Mouse (Mus musculus): ENCODE measurements at regions not wholly inside any gene's neighbourhood (a gene's known extent, or its start where the extent isn't known, plus 50 kb on each side); places are given as distances from the start of the nearest gene placed in this dataset.

GRCm38 (mm10) chr6:107062886-107063565, 263.1 kb upstream of the Crbn start:
- TF ChIP-seq CTCF (IDR thresholded peaks at IDR 0.05; ENCODE audit: control insufficient read depth, insufficient read depth, insufficient read length) (no peak), CEBPB (IDR thresholded peaks at IDR 0.05; ENCODE audit: low read depth) (no peak), MYOG (IDR thresholded peaks at IDR 0.05; ENCODE audit: control insufficient read depth, extremely low read depth, insufficient read length) (no peak), MAX (IDR thresholded peaks at IDR 0.05) (no peak), FOSL1 (IDR thresholded peaks at IDR 0.05; ENCODE audit: insufficient read depth, low read length, poor library complexity, severe bottlenecking) (no peak), USF1 (IDR thresholded peaks at IDR 0.05; ENCODE audit: low read depth) (no peak), MYOD1 (IDR thresholded peaks at IDR 0.05; ENCODE audit: control insufficient read depth, insufficient read length, low read depth) (no peak)
- H3K36me3 ChIP-seq (ENCODE audit: control insufficient read depth, insufficient read depth) = no peaks in the 10 kb centered on the region
- H3K27me3 ChIP-seq (ENCODE audit: control insufficient read depth, insufficient read depth, insufficient read length) = no peaks in the 10 kb centered on the region
- no peaks in the 10 kb centered on the region for H3K79me2 ChIP-seq (ENCODE audit: control insufficient read depth, insufficient read depth)
- H3K4me3 ChIP-seq (ENCODE audit: insufficient read depth, poor library complexity, severe bottlenecking) = no peak overlapping the region
- no peaks in the 10 kb centered on the region for H3K79me3 ChIP-seq (ENCODE audit: low read depth)
- no peak overlapping the region for H3ac ChIP-seq (ENCODE audit: control insufficient read depth, insufficient read length, low read depth)

DNA sequence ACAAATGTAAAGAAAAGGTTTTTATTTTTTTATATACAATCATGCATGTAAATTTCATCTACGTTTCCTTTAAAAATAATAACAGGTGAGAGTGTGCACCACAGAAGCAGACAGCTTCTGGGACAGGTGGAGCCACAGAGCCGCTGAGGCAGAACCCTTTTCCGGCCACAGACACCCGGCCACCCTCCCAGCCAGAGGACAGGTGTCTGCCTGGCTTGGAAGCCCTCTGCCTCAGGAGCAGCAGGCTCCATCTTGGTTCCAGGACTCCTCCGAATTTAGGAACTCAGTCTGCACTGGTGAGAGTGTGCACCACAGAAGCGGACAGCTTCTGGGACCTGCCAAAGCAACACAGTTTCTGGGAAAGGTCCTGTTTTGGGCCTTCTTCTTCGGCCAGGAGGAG, 270.6 kb upstream of the Crbn start:
- no peak for TF ChIP-seq MAX (IDR thresholded peaks at IDR 0.05)
- TF ChIP-seq CTCF (IDR thresholded peaks at IDR 0.05; ENCODE audit: control insufficient read depth, insufficient read depth, insufficient read length) = no peak
- TF ChIP-seq FOSL1 (IDR thresholded peaks at IDR 0.05; ENCODE audit: insufficient read depth, low read length, poor library complexity, severe bottlenecking) = no peak
- TF ChIP-seq MYOG (IDR thresholded peaks at IDR 0.05; ENCODE audit: control insufficient read depth, extremely low read depth, insufficient read length) = no peak
- TF ChIP-seq MYOD1 (IDR thresholded peaks at IDR 0.05; ENCODE audit: control insufficient read depth, insufficient read length, low read depth) = no peak
- TF ChIP-seq USF1 (IDR thresholded peaks at IDR 0.05; ENCODE audit: low read depth) = no peak
- TF ChIP-seq CEBPB (IDR thresholded peaks at IDR 0.05; ENCODE audit: low read depth) = no peak
- Histone ChIP-seq H3K27me3 (ENCODE audit: control insufficient read depth, insufficient read depth, insufficient read length) (no peaks in the 10 kb centered on the region), H3ac (ENCODE audit: control insufficient read depth, insufficient read length, low read depth) (no peak overlapping the region), H3K4me3 (ENCODE audit: insufficient read depth, poor library complexity, severe bottlenecking) (no peak overlapping the region), H3K79me2 (ENCODE audit: control insufficient read depth, insufficient read depth) (no peaks in the 10 kb centered on the region), H3K79me3 (ENCODE audit: low read depth) (no peaks in the 10 kb centered on the region), H3K36me3 (ENCODE audit: control insufficient read depth, insufficient read depth) (no peaks in the 10 kb centered on the region)

DNA sequence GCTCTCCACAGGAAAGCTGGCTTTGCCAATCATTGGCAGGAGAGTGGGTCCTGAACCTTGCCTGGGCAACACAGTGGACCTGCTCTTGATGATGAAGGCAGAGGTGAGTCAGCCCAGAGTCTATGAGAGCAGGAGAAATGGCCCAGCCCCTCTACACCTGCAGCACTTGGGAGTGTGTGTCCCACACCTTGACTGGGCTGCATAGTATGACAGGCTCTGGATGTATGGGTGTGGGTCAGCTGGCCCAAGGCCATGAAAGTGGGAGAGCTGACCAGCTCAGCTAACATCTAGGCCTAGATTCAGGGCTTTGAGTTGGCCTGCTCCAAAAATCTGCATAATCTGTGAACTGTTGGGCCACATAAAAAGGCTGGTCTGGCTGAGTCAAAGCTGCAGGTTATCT, 292.7 kb upstream of the Crbn start:
- TF ChIP-seq USF1 (IDR thresholded peaks at IDR 0.05; ENCODE audit: low read depth) (no peak), CTCF (IDR thresholded peaks at IDR 0.05; ENCODE audit: control insufficient read depth, insufficient read depth, insufficient read length) (no peak)
- Histone ChIP-seq H3K79me3 (ENCODE audit: low read depth) (no peaks in the 10 kb centered on the region), H3K4me3 (ENCODE audit: insufficient read depth, poor library complexity, severe bottlenecking) (no peak overlapping the region), H3K27me3 (ENCODE audit: control insufficient read depth, insufficient read depth, insufficient read length) (no peaks in the 10 kb centered on the region), H3ac (ENCODE audit: control insufficient read depth, insufficient read length, low read depth) (no peak overlapping the region), H3K79me2 (ENCODE audit: control insufficient read depth, insufficient read depth) (no peaks in the 10 kb centered on the region), H3K36me3 (ENCODE audit: control insufficient read depth, insufficient read depth) (no peaks in the 10 kb centered on the region)

DNA sequence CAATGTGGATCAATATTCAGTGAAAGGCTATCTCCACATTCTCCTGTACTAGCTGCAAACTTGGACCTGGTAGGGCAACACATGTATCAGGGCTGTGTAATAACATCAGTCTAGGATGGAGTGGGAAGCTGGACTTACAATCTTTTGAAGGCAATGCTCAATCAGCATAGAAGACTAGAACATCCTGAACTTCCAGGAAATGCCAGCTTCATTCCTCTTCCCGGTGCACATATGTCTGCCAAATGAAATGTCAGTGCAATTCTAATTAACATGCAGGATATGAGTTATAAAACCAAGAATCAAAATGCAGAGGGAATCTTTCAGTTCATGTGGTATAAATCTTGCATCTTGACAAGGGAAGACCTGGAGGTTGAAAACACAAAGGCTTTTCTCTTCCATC, 328.8 kb upstream of the Crbn start:
- no peaks in the 10 kb centered on the region for H3K36me3 ChIP-seq (ENCODE audit: control insufficient read depth, insufficient read depth)
- H3K4me3 ChIP-seq (ENCODE audit: insufficient read depth, poor library complexity, severe bottlenecking) = no peak overlapping the region
- H3K27me3 ChIP-seq (ENCODE audit: control insufficient read depth, insufficient read depth, insufficient read length) = no peaks in the 10 kb centered on the region
- H3K79me3 ChIP-seq (ENCODE audit: low read depth) = no peaks in the 10 kb centered on the region
- H3K79me2 ChIP-seq (ENCODE audit: control insufficient read depth, insufficient read depth) = no peaks in the 10 kb centered on the region
- no peak overlapping the region for H3ac ChIP-seq (ENCODE audit: control insufficient read depth, insufficient read length, low read depth)
- TF ChIP-seq MAX (IDR thresholded peaks at IDR 0.05) (no peak), MYOG (IDR thresholded peaks at IDR 0.05; ENCODE audit: control insufficient read depth, extremely low read depth, insufficient read length) (no peak), CTCF (IDR thresholded peaks at IDR 0.05; ENCODE audit: control insufficient read depth, insufficient read depth, insufficient read length) (no peak)

- H3K79me3 ChIP-seq (ENCODE audit: low read depth) = no peaks in the 10 kb centered on the region
- no peak overlapping the region for H3K4me3 ChIP-seq (ENCODE audit: insufficient read depth, poor library complexity, severe bottlenecking)
- H3ac ChIP-seq (ENCODE audit: control insufficient read depth, insufficient read length, low read depth) = no peak overlapping the region
- no peaks in the 10 kb centered on the region for H3K36me3 ChIP-seq (ENCODE audit: control insufficient read depth, insufficient read depth)
- H3K79me2 ChIP-seq (ENCODE audit: control insufficient read depth, insufficient read depth) = no peaks in the 10 kb centered on the region
- TF ChIP-seq CEBPB (IDR thresholded peaks at IDR 0.05; ENCODE audit: low read depth) (no peak), MYOG (IDR thresholded peaks at IDR 0.05; ENCODE audit: control insufficient read depth, extremely low read depth, insufficient read length) (no peak), MYOD1 (IDR thresholded peaks at IDR 0.05; ENCODE audit: control insufficient read depth, insufficient read length, low read depth) (no peak), CTCF (IDR thresholded peaks at IDR 0.05; ENCODE audit: control insufficient read depth, insufficient read depth, insufficient read length) (no peak)
- H3K27me3 ChIP-seq (ENCODE audit: control insufficient read depth, insufficient read depth, insufficient read length) = no peaks in the 10 kb centered on the region
Observed at GRCm38 (mm10) chr6:107167736-107168491, 361.7 kb upstream of the Lrrn1 start.

DNA sequence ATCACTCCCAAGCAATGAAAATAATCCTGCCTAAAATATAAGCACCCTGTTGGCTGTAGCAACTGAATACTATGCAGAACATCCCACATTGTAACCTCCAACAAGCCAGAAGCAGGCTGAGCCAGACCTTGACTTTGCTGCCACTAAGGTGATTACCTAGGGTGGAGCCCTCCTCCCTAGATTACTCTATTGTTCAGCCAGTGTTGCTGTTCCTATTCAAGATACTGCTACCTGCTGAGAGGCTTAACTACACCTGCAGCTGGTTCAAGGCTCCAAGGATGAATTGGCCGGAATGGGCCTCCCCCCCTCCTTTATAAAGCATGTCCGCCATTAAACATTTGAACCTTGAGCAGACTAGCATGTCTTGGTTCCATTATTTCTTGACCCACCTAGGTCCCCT, 311.3 kb upstream of the Lrrn1 start:
- TF ChIP-seq CTCF (IDR thresholded peaks at IDR 0.05; ENCODE audit: control insufficient read depth, insufficient read depth, insufficient read length) (no peak), CEBPB (IDR thresholded peaks at IDR 0.05; ENCODE audit: low read depth) (no peak), MYOG (IDR thresholded peaks at IDR 0.05; ENCODE audit: control insufficient read depth, extremely low read depth, insufficient read length) (no peak), MYOD1 (IDR thresholded peaks at IDR 0.05; ENCODE audit: control insufficient read depth, insufficient read length, low read depth) (no peak), MAX (IDR thresholded peaks at IDR 0.05) (no peak), FOSL1 (IDR thresholded peaks at IDR 0.05; ENCODE audit: insufficient read depth, low read length, poor library complexity, severe bottlenecking) (no peak), USF1 (IDR thresholded peaks at IDR 0.05; ENCODE audit: low read depth) (no peak)
- no peaks in the 10 kb centered on the region for H3K27me3 ChIP-seq (ENCODE audit: control insufficient read depth, insufficient read depth, insufficient read length)

More for the DNA sequence above, 311.3 kb upstream of the Lrrn1 start:
- no peak overlapping the region for H3ac ChIP-seq (ENCODE audit: control insufficient read depth, insufficient read length, low read depth)
- no peaks in the 10 kb centered on the region for H3K36me3 ChIP-seq (ENCODE audit: control insufficient read depth, insufficient read depth)
- no peaks in the 10 kb centered on the region for H3K79me2 ChIP-seq (ENCODE audit: control insufficient read depth, insufficient read depth)
- no peak overlapping the region for H3K4me3 ChIP-seq (ENCODE audit: insufficient read depth, poor library complexity, severe bottlenecking)
- no peaks in the 10 kb centered on the region for H3K79me3 ChIP-seq (ENCODE audit: low read depth)

All from C2C12 (cell line).